Mouse (Mus musculus) T-helper 17 cell (primary cell): ENCODE results near the gene Dnmt3b.

Experiments
- in situ Hi-C, 2 experiments: fragments of 300-600 bp; cut with MboI, MseI; formaldehyde crosslinking; loops; 1 replicate in 1 of 2; 2 replicates in 1 of 2; pipeline ENCODE4 v1.15.1; 2025; ENCODE audit warnings: high pct_unique_total_duplicates in 2 of 2

Gene Dnmt3b

GRCm38 (mm10) chr2:153649298-153650013, at the start of gene Dnmt3b:
TSS of gene Dnmt3b (plus strand) at chr2:153649450.
- in situ Hi-C loops = no loop called here

GRCm38 (mm10) chr2:153600021-153600666, 49.1 kb upstream of the Dnmt3b start:
- in situ Hi-C loops = no loop called here

DNA sequence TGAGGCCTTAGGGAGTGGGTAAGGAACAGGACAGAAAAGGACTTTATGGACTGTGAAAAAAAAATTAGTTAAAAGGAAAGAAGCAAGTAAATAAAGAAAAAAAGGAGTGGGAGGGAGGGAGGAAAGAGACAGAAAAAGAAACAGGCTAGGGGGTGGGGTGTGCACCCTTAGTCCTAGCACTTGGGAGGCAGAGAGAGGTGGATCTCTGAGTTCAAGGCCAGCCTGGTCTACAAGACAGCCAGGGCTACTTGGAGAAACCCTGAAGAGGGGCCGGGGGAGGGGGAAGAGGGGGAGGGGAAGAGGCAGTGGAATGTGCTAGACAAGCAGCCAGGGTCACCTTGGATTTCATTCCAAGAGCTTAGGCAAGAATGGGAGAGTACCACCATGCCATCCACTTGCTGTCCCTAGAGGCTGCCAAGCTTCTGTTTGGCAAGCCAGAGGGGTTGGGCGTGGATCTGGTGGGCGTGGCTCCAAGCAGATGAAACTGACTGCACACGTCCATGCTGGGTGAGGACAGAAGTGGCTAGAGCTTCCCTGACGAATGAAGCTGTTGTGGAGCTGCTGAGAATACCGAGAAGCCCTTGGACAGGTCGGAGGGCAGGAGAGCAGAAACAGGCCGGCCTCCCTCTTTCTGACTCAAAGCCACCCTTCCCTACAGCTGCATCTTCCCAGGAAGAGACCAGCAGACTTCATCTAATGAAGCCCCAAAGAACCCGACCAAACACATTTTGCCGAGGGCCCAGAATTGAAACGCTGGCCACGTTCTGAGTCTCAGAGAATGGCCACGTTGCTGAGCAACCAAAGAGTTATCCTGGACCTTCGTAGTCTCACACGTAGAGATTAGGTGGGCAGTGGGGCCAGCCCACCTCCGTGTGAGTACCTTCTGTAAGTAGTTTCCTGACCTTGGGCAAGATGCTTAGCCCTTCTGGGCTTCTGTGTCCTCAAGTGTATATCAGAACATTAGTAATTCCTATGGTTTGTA, 48.3 kb upstream of the Dnmt3b start:
- in situ Hi-C loops = no loop called here

DNA sequence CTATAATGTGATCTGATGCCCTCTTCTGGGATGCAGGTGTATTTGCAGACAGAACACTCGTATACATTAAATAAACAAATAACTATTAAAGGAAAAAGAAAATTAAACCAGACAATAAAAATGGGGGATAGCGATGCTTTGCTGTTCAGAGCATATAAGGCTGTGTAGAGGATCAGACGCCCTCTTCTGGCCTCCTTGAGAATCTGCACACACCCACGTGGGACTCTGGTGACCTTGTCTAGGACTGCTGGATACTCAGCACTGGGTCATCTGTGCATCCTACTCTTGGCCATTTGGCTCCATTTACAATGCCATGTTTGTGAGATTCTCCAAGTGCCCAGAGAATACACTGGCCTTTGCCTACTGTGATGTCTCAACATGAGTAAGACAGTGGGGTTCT, 45.5 kb upstream of the Dnmt3b start:
- in situ Hi-C loops = no loop called here

DNA sequence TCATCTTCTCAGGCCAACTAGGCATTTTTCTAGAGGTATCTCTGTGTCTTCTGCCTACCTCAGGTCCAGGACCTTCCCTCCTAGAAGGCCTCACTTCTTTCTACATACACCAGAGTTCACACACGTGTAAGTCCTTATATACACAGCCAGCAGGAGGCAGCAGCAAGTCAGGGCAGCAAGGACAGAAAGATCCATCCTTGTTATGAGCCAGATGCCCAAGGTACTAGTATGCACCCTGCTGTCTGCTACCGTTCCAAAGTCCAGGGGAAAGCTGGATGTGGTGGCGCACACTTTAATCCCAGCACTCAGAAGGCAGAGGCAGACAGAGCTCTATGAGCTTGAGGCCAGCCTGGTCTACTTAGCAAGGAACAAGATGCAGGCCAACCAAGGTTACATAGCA, 42.8 kb upstream of the Dnmt3b start:
- in situ Hi-C loops = no loop called here

DNA sequence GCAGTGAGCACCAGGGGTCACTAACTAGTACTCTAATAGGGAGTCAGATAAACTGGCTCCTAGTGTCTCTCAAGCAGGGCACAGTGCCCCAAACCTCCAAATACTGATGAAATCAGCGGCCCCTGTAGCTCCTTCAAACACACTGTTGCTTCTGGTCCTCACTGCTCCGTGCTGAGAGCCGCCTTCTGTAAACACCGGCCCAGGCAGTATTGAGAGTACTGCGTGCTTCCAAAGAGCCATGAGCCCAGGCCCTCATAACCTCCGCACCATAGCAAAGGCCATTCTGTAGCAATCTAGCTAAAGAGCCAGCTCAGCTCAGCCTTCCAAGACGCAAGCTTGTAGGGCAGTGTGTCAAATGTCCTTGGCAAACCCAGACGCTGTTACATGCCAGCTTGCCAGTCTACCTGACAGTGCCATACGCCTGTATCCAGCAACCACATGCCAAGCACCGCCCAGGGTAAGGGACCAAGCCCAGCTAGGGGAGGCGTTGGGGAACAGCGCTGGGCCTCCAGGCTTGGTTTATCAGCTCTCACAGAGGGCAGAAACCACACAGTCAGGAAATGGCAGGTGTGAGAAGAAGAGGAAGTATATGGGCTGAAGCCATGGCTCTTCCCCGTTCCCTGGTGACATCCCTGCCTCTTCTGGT, 41.3 kb upstream of the Dnmt3b start:
- in situ Hi-C loops = no loop called here

DNA sequence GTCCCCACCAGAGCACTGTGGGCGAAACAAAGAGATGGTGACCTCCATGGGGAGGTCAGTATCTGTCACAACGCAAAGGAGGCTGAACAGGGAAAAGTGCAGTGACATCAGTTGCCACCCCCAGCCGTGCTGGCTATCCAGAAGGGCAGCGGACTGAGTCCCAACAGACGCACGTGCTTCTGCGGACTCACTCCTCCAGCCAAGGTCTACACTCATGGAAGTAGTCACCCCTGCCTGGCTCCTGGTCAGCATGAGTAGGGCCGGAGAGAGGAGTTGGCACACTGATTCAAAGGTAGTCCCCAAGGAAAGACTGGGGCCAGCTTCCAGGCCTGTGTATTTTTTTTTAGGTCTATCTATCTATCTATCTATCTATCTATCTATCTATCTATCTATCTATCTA, 40.2 kb upstream of the Dnmt3b start:
- in situ Hi-C loops = no loop called here

- in situ Hi-C loops = no loop called here
Measured at GRCm38 (mm10) chr2:153609548-153609947, 39.7 kb upstream of the Dnmt3b start.

DNA sequence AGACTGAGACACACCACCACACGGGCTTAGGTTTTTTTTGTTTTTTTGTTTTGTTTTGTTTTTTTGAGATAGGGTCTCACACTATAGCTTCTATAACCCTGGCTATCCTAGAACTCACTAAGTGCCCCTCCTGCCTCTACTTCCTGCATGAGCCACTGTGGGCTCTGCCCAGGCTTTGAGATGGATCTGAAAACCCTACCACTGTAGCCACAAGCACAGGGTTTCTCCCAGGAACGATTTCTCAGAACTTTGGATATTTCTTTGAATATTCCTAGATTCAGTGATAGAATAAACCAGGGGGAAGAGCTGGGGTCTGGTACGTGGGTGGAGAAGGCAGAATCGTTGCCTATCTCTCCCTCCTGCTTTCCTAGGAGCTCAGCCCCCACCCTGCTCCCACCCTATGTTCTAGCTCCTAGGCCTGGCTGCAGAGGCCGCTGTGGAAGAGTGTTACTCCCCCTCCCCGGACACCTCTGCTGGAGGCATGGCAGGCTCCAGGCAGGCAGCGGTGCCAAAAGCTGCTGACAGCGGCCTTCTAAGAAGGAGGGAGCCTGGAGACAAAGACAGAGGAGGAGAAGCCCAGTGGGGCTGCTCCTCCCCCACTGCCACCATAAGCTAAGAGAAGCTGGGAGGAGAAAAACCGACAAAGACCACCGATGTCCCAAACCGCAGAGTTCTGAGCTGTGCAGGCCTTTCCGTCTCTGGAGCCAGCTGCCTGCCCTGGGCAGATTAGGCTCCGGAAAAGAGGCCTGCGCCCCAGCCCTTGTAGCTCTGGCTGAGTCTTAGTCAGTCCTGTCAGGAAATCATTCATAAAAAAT, 38.6 kb upstream of the Dnmt3b start:
- in situ Hi-C loops = no loop called here

- in situ Hi-C loops = no loop called here
Measured at GRCm38 (mm10) chr2:153611241-153611630, 38.0 kb upstream of the Dnmt3b start.

GRCm38 (mm10) chr2:153611743-153612142, 37.5 kb upstream of the Dnmt3b start:
- in situ Hi-C loops = no loop called here

DNA sequence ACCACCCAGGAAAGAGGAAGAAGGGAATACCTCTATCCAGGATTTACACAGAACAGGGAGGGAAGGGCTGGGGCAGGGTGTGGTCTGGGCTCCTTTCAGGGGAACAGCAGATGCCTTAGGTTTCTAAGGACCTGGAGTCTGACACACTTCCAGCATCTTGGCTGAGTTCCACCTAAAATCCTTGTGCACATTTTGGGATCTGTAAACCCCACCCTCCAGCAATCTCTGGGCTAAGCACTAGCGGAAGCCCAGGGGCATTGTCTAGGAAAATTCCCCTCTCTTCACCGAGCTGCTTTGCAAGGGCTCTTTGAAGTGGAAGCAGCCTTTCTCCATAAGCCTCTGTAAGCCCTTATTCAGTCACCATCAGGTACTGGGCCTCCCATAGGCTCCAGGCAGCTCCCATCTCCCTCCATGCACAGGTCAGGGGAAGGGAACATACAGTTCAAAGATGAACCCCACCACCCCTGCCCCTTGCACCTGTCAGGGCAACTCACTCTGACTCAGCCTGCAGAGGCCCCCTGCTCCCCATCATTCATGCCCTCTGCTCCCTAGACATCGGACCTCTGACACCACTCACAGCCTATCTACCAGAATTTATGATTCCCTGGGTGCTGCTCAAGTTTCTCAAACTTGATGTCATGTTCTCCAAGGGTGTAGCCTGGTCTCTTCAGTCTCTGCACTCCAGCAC, 36.5 kb upstream of the Dnmt3b start:
- in situ Hi-C loops = no loop called here

- in situ Hi-C loops = no loop called here
Measured at GRCm38 (mm10) chr2:153616893-153617292, 32.4 kb upstream of the Dnmt3b start.

GRCm38 (mm10) chr2:153618439-153618838, 30.8 kb upstream of the Dnmt3b start:
- in situ Hi-C loops = no loop called here

GRCm38 (mm10) chr2:153618889-153619288, 30.4 kb upstream of the Dnmt3b start:
- in situ Hi-C loops = no loop called here

- in situ Hi-C loops = no loop called here
Measured at GRCm38 (mm10) chr2:153622449-153622848, 26.8 kb upstream of the Dnmt3b start.

DNA sequence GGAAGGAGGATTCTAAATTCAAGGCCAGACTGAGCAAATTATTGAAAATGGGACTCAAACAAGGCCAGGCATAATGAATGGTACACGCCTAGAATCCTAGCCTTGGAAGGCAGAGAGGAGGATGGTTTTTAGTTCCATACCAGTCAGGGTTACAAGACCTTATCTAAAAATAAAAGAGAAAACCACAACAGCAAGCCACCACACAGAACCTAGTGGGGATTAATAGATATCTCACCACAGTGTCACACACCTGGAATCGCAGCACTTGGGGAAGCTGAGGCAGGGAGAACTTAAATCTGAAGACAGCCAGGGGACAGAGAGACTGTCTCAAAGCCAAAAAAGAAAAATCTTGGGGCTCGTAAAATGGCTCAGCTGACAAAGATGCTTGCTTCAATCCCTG, 18.3 kb upstream of the Dnmt3b start:
- in situ Hi-C loops = no loop called here

- in situ Hi-C loops = no loop called here
Measured at GRCm38 (mm10) chr2:153631976-153632870, 17.0 kb upstream of the Dnmt3b start, which contains the start of gene Commd7. TSS of gene Commd7 (minus strand) at chr2:153632781.

GRCm38 (mm10) chr2:153632871-153633226, 16.4 kb upstream of the Dnmt3b start:
- in situ Hi-C loops = no loop called here
